Mouse (Mus musculus): ENCODE measurements around the gene Unc45b.

GRCm38 (mm10) chr11:82989357-82989756 lies 79.0 kb downstream of the Unc45b start:
- no peak for TF ChIP-seq POLR2A (IDR thresholded peaks at IDR 0.05; ENCODE audit: control insufficient read depth, extremely low read depth, insufficient read depth, low read length, poor library complexity)
- no peak for TF ChIP-seq CTCF (IDR thresholded peaks at IDR 0.05; ENCODE audit: borderline replicate concordance, control insufficient read depth, extremely low read depth, insufficient read depth, low read length, poor library complexity)
